Mouse (Mus musculus) lung, postnatal 4 days (tissue): ENCODE data around the gene Gnai3.

ENCODE experiments used
- DNase-seq, 2 experiments: peaks; one replicate each; pipeline ENCODE4 v3.0.0; 2021

The Gnai3 gene

GRCm38 (mm10) chr3:108158383-108159037 lies 12.6 kb upstream of the Gnai3 start:
- no peak for DNase-seq

- no peak for DNase-seq
Observed at GRCm38 (mm10) chr3:108154656-108155055, 8.7 kb upstream of the Gnai3 start, which contains the start of gene Gpr61. Gene Gpr61, minus strand, starts transcription at chr3:108154882.

- no peak for DNase-seq
Observed at GRCm38 (mm10) chr3:108152290-108152689, 6.3 kb upstream of the Gnai3 start.

GRCm38 (mm10) chr3:108147386-108148235 lies 1.7 kb upstream of the Gnai3 start:
- peak; percentile 85 to 91 for DNase-seq

GRCm38 (mm10) chr3:108146671-108147070 lies 725 bp upstream of the Gnai3 start:
- DNase-seq = no peak

GRCm38 (mm10) chr3:108140786-108141185 lies 5.2 kb downstream of the Gnai3 start:
- DNase-seq = no peak

GRCm38 (mm10) chr3:108139113-108139512 lies 6.8 kb downstream of the Gnai3 start:
- DNase-seq = no peak

- no peak for DNase-seq
Observed at GRCm38 (mm10) chr3:108134701-108135100, 11.2 kb downstream of the Gnai3 start.

GRCm38 (mm10) chr3:108132484-108132883 lies 13.5 kb downstream of the Gnai3 start:
- no peak for DNase-seq

GRCm38 (mm10) chr3:108131821-108132220 lies 14.1 kb downstream of the Gnai3 start:
- no peak for DNase-seq

- DNase-seq = no peak
Observed at GRCm38 (mm10) chr3:108131216-108131615, 14.7 kb downstream of the Gnai3 start.

- no peak for DNase-seq
Observed at GRCm38 (mm10) chr3:108129804-108130203, 16.1 kb downstream of the Gnai3 start.

- no peak for DNase-seq
Observed at GRCm38 (mm10) chr3:108129367-108129766, 16.6 kb downstream of the Gnai3 start.

GRCm38 (mm10) chr3:108128520-108128919 lies 17.4 kb downstream of the Gnai3 start:
- DNase-seq = no peak

GRCm38 (mm10) chr3:108126327-108126726 lies 19.6 kb downstream of the Gnai3 start:
- DNase-seq = no peak

GRCm38 (mm10) chr3:108124131-108124530 lies 21.8 kb downstream of the Gnai3 start:
- DNase-seq = no peak

GRCm38 (mm10) chr3:108123242-108123641 lies 22.7 kb downstream of the Gnai3 start:
- DNase-seq = no peak

GRCm38 (mm10) chr3:108121101-108121500 lies 24.8 kb downstream of the Gnai3 start:
- no peak for DNase-seq

GRCm38 (mm10) chr3:108117465-108117864 lies 28.5 kb downstream of the Gnai3 start:
- no peak for DNase-seq

GRCm38 (mm10) chr3:108113591-108114289 lies 32.2 kb downstream of the Gnai3 start:
- no peak for DNase-seq

- DNase-seq = no peak
Observed at GRCm38 (mm10) chr3:108112666-108113065, 33.3 kb downstream of the Gnai3 start.

GRCm38 (mm10) chr3:108112246-108112645 lies 33.7 kb downstream of the Gnai3 start:
- DNase-seq = no peak

- no peak for DNase-seq
Observed at GRCm38 (mm10) chr3:108111320-108111719, 34.6 kb downstream of the Gnai3 start.

GRCm38 (mm10) chr3:108105281-108105680 lies 40.7 kb downstream of the Gnai3 start:
- DNase-seq = no peak
